Mouse (Mus musculus): ENCODE measurements around the gene Tufm.

The Tufm gene

GRCm38 (mm10) chr7:126499416-126499815 is 12.3 kb downstream of the Tufm start:
- DNase-seq (ENCODE audit: extremely low read depth, low read depth): no peak

DNA sequence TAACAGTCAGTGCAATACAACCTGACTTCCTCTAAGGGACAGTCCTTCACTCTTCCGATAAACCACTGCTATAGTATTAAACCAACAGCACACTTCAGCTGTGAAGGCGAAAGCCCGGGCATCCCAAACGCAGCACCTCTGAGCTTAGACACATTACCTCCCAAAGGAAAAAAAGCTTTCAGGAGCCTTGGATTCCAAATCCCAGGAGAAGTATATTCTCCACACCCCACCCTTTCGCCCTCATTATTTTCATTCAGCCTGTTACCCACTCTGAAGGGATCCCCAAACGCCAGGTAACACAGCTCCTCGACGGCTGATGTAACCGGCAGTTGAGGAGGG is 14.5 kb downstream of the Tufm start:
- no peak for DNase-seq (ENCODE audit: extremely low read depth, low read depth)

DNA sequence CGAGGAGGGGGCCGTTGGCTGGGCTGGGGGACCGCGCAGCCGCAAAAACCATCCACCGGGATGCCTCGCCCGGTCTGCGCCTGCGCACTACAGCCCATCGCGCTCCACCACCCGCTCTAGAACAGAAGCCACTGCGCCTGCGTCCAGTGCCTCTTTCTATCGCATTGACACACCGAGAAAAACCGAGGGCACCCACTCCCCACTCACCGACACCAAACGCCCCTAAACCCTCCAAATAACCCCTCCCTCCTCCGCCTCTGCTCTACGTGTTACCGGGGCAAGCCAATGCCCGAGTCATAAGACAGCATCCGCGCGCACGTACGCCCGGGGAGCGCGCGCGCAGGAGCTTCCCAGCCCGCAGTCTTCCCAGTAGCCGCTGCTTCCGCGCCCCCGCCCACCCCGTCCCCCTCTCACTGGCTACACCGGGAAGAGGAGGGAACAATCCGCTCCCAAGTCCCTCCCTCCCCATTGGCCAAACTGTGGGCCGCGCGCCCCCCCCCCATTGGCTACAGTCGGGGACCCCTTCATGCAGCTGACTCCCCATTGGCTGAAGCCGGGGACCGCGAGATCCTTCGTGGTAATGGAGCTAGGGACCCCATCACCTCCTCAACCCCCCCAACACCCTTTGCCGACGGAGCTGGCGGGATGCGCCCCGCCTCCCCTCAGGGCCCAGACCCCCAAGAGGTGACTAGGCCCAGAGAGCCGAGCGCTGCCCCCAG is 15.0 kb downstream of the Tufm start:
- DNase-seq (ENCODE audit: extremely low read depth, low read depth): peak; percentile 96

- no peak for DNase-seq (ENCODE audit: extremely low read depth, low read depth)
Observed at GRCm38 (mm10) chr7:126502751-126503150, 15.6 kb downstream of the Tufm start.

- peak; percentile 88 for DNase-seq (ENCODE audit: extremely low read depth, low read depth)
Observed at GRCm38 (mm10) chr7:126503273-126503878, 16.2 kb downstream of the Tufm start, which contains the start of gene Atxn2l. TSS of gene Atxn2l (minus strand) at chr7:126503437.

DNA sequence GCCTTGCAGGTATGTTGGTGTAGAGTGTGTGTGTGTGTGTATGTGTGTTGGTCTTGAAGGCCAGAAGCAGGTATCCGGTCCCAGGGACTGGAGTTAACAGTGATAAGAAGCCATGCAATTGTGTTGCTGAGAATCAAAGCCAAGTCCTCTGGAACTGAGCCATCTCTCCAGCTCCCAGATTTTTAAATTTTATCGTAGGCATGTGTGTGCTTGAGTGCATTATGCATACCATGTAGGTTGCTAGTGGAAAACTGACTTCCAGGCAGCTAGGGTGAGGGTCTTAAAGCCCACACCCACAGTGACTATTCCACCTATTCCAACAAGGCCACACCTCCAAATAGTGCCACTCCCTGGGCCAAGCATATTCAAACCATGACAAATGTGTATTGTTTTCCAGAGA is 17.8 kb downstream of the Tufm start:
- DNase-seq (ENCODE audit: extremely low read depth, low read depth): no peak

DNA sequence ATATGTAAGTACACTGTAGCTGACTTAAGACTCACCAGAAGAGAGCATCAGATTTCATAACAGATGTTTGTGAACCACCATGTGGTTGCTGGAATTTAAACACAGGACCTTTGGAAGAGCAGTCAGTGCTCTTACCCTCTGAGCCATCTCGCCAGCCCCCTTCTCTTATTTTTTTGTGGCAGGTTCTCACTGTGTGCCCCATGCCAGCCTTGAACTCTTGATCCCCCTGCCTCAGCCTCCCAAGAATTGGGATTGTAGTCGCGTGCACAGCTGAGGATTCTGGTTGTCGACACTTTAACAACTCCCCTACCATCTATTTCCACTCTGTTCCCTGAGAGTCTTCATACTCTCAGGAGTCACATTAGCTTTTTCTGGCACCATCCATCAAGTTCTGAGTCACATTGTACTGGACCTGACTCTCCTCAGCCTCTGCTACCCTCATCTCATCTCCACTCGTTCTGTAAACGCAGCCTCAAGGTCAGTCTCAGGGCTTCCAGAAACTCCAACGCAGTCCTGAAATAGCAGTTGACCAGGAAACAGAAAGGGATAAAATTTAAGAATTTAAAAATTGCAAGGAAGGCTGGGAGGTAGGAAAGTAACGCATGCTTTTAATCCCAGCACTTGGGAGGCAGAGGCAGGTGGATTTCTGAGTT is 20.1 kb downstream of the Tufm start:
- no peak for DNase-seq (ENCODE audit: extremely low read depth, low read depth)

DNA sequence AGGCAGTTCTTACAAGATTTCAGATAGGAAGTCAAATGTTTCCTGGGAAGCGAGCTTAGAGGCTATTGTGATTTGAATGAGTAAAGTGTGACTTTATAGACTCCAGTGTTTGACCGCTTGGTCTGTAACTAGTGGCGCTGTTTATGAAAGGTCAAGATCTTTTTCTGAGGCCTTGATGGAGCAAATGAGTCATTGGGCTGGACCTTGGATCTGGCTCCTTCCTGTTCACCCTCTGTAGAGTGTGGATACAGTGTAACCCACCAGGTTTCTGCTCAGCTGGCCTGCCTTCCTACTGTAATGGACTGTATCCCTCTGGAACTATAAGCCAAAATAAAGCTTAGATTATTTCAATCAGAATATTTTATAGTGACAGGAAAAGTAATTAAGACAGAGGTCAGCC is 24.1 kb downstream of the Tufm start:
- no peak for DNase-seq (ENCODE audit: extremely low read depth, low read depth)

DNA sequence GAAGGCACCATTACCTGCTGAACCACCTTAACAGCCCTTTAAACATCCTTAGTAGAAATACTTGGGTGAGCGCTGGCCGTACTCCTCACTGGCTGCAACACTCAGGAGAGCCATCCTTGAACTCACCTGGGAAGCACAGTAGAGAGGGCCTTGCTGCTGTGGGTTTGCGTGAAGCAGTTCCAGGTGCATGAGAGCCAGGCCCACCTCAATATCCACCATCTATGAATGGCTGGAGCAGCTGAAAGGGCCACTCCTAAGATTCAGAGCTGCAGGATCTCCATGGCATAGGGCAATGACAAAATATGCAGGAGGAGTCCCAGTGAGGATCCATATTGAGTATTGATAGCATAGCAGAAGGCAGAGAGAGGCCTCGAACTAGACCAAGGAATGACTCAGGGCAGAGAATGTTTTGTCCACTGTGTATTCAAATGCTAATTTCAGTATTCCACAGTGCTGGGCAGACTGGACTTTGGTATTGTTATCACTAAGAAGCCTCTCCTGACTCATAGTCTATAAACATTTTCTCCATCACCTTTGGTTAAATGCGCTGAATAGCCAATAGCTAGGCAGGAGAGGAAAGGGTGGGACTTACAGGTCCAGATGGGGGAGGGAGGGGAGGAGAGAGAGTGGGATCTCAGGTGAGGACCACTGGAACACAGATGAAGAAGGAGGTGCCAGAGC is 31.2 kb downstream of the Tufm start:
- no peak for DNase-seq (ENCODE audit: extremely low read depth, low read depth)

DNA sequence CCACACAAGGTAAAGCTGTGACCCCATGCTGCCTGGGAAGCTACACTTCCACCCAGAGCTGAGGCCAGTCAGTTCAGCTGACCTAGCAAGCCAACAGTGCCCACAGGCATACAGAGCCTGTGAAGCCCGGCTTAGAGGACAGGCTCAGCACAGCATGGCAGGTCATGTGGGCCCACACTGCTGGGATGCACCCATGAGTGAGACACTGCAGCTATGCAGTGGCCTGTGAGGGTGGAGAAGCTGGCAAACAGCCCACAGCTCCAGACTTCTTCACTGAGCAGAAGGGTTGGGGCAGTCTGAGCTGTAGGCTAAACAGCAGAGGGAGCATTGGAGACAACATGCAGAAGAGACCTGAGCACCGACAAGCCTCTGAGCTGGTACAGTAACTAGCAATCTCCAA is 32.4 kb downstream of the Tufm start:
- DNase-seq (ENCODE audit: extremely low read depth, low read depth): no peak

DNA sequence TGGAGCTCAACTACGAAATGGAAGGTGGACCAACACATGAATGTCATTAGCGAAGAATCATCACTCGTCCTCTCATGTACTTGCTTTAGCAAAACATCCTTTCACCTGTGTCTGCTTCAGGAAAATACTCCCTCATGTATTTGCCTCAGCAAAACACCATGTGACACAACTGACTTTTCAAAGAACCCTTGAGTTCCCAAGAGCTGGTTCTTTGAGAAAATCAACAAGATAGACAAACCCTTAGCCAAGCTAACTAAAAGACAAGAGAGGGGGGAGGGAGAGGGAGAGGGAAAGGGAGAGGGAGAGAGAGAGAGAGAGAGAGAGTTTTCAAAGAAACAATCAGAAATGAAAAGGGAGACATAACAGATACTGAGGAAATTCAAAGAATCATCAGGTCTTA is 36.2 kb downstream of the Tufm start:
- DNase-seq (ENCODE audit: extremely low read depth, low read depth): no peak

GRCm38 (mm10) chr7:126528166-126528577 is 41.0 kb downstream of the Tufm start:
- no peak for DNase-seq (ENCODE audit: extremely low read depth, low read depth)

- no peak for DNase-seq (ENCODE audit: extremely low read depth, low read depth)
Observed at GRCm38 (mm10) chr7:126533434-126533833, 46.3 kb downstream of the Tufm start.

- peak; percentile 16 for DNase-seq (ENCODE audit: extremely low read depth, low read depth)
Observed at GRCm38 (mm10) chr7:126535766-126536165, 48.6 kb downstream of the Tufm start.

DNA sequence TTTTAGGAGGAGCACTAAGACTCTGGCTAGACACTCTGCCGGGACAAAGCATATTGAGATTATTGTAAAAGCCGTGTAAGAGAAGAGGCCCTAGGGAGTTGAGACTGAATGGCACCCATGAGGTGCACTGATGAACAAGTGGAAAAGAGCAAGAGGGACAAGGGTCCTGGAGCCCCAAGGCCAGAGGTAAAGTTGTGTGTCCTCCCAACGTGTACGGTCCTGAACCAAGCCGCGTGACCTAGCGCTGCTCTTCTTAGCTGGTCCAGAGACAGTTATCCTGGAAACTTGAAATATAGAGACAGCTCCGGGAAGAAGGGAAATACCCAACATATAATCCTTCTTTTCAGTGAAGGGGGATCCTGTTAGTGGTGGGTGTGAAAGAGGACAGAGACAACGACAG is 49.3 kb downstream of the Tufm start:
- peak; percentile 21 for DNase-seq (ENCODE audit: extremely low read depth, low read depth)

- DNase-seq (ENCODE audit: extremely low read depth, low read depth): peak; percentile 57
Observed at GRCm38 (mm10) chr7:126537820-126538585, 50.8 kb downstream of the Tufm start.

Measured in MEL-GATA-1-ER (cell line).